In the genomic region with DNA sequence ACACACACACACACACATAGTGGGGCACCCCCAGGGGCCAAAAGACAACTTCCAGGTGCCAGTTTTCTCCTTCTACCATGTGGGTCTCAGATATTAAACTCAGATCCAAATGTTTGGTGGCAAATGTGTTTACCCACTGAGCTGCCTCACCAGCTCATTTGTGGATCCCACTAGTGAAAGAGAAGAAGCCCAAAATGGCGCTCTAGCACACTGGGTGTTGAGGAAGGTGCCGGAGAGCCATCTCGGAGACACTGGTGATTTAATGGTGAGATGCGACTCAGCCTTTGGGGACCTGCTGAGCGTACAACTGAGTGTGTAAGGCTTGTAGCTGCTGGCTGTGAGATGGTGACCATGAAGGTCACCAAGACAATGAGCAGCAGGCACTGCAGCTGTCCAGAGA, we compare ENCODE assay signal across 38 mouse cellular contexts. TPM values are rescaled to one million over a fixed set of nuclear protein-coding genes. Genes with fewer than 3 reads are reported as not detected.
"Had no signal": no experiment of that assay in that cellular context is flagged by ENCODE, and none has a peak within 500 bp of the region (broad histone marks: within the 10 kb centered on the region; RNA-seq: fewer than 3 reads in every experiment).

No protein-coding gene starts in this region.

- H3K4me1 ChIP-seq: embryonic facial prominence, embryonic 10.5 days; embryonic facial prominence, embryonic 12.5 days; embryonic facial prominence, embryonic 13.5 days; embryonic facial prominence, embryonic 15.5 days; forebrain, embryonic 10.5 days; forebrain, embryonic 12.5 days; forebrain, embryonic 13.5 days; forebrain, embryonic 15.5 days had no signal

- H3K4me3 ChIP-seq: embryonic facial prominence, embryonic 10.5 days; embryonic facial prominence, embryonic 12.5 days; embryonic facial prominence, embryonic 13.5 days; embryonic facial prominence, embryonic 15.5 days; erythroblast, embryonic 14.5 days; forebrain, embryonic 10.5 days; forebrain, embryonic 12.5 days; forebrain, embryonic 13.5 days; forebrain, embryonic 15.5 days; gastrocnemius, adult 2 months; heart, adult 2 months had no signal

- H3K9ac ChIP-seq: embryonic facial prominence, embryonic 12.5 days; embryonic facial prominence, embryonic 13.5 days; embryonic facial prominence, embryonic 15.5 days; forebrain, embryonic 12.5 days; forebrain, embryonic 13.5 days; forebrain, embryonic 15.5 days; forebrain, postnatal 0 days had no signal

- DNase-seq: cerebellum, adult 2 months; cerebellum, adult 8-10 months; cerebellum, adult 9-10 months; cerebellum, adult 9-11 months; cerebellum, postnatal 10 days; cerebellum, postnatal 14 days; cerebellum, postnatal 25 days; cerebellum, postnatal 36 days; embryo, embryonic 11 days; forebrain, postnatal 0 days; gastrocnemius, adult 2 months; gastrocnemius, postnatal 10 days; gastrocnemius, postnatal 14 days; gastrocnemius, postnatal 25 days; gastrocnemius, postnatal 36 days; heart, adult 18-20 months; heart, adult 2 months had no signal

- H3K4me2 ChIP-seq: embryonic facial prominence, embryonic 12.5 days; embryonic facial prominence, embryonic 13.5 days; embryonic facial prominence, embryonic 15.5 days; forebrain, embryonic 12.5 days; forebrain, embryonic 13.5 days; forebrain, embryonic 15.5 days had no signal

- H3K9me3 ChIP-seq: embryonic facial prominence, embryonic 10.5 days; embryonic facial prominence, embryonic 12.5 days; embryonic facial prominence, embryonic 13.5 days; embryonic facial prominence, embryonic 15.5 days; forebrain, embryonic 10.5 days; forebrain, embryonic 12.5 days; forebrain, embryonic 13.5 days; forebrain, embryonic 15.5 days had no signal

- H3K36me3 ChIP-seq: embryonic facial prominence, embryonic 10.5 days; embryonic facial prominence, embryonic 12.5 days; embryonic facial prominence, embryonic 13.5 days; embryonic facial prominence, embryonic 15.5 days; forebrain, embryonic 10.5 days; forebrain, embryonic 12.5 days; forebrain, embryonic 15.5 days had no signal

- ATAC-seq: forebrain, embryonic 13.5 days; forebrain, embryonic 14.5 days; forebrain, embryonic 15.5 days; forebrain, embryonic 16.5 days had no signal

- H3K27ac ChIP-seq: embryonic facial prominence, embryonic 10.5 days; embryonic facial prominence, embryonic 12.5 days; embryonic facial prominence, embryonic 13.5 days; embryonic facial prominence, embryonic 15.5 days; forebrain, embryonic 10.5 days; forebrain, embryonic 12.5 days; forebrain, embryonic 13.5 days; forebrain, embryonic 15.5 days; gastrocnemius, adult 2 months; heart, adult 2 months had no signal

- H3K27me3 ChIP-seq: embryonic facial prominence, embryonic 12.5 days; embryonic facial prominence, embryonic 13.5 days; embryonic facial prominence, embryonic 15.5 days; forebrain, embryonic 12.5 days; forebrain, embryonic 13.5 days; forebrain, embryonic 15.5 days had no signal

RNA-seq across cellular contexts. Expression of a gene that starts 19.3 kb away (rescaled TPM):
- total RNA-seq: common myeloid progenitor, adult 5-6 weeks; forebrain, postnatal 0 days; gastrocnemius, adult 18-20 months; gastrocnemius, adult 2 months; gastrocnemius, adult 8-10 months; gastrocnemius, postnatal 10 days; gastrocnemius, postnatal 14 days; gastrocnemius, postnatal 25 days; gastrocnemius, postnatal 36 days; gastrocnemius, postnatal 4 days; granulocyte monocyte progenitor cell, adult 5-6 weeks; heart, adult 18-20 months; heart, adult 2 months had no signal
- polyA plus RNA-seq: embryonic facial prominence, embryonic 10.5 days; embryonic facial prominence, embryonic 11.5 days; embryonic facial prominence, embryonic 12.5 days; erythroblast, embryonic 14.5 days; forebrain, embryonic 10.5 days; forebrain, embryonic 11.5 days; forebrain, embryonic 12.5 days; forebrain, embryonic 13.5 days; forebrain, embryonic 14.5 days; forebrain, embryonic 15.5 days; forebrain, embryonic 16.5 days; forebrain, postnatal 0 days; heart, adult 2 months had no signal

RNA-seq across cellular contexts. Expression of a gene that starts 29.0 kb away (rescaled TPM):
- total RNA-seq: common myeloid progenitor, adult 5-6 weeks; forebrain, postnatal 0 days; gastrocnemius, adult 2 months; gastrocnemius, postnatal 14 days; gastrocnemius, postnatal 25 days; gastrocnemius, postnatal 36 days; granulocyte monocyte progenitor cell, adult 5-6 weeks; heart, adult 18-20 months; heart, adult 2 months had no signal
- polyA plus RNA-seq: cerebellum, adult 2 months; cortical plate, adult 2 months; embryonic facial prominence, embryonic 10.5 days; embryonic facial prominence, embryonic 11.5 days; embryonic facial prominence, embryonic 12.5 days; embryonic facial prominence, embryonic 13.5 days; embryonic facial prominence, embryonic 14.5 days; embryonic facial prominence, embryonic 15.5 days; erythroblast, embryonic 14.5 days; forebrain, embryonic 10.5 days; forebrain, embryonic 11.5 days; forebrain, embryonic 12.5 days; forebrain, embryonic 13.5 days; forebrain, embryonic 14.5 days; forebrain, embryonic 15.5 days; forebrain, embryonic 16.5 days; forebrain, postnatal 0 days; frontal cortex, adult 2 months; heart, adult 2 months had no signal

RNA-seq across cellular contexts. Expression of a gene that starts 51.4 kb away (rescaled TPM):
- total RNA-seq: common myeloid progenitor, adult 5-6 weeks; forebrain, postnatal 0 days; gastrocnemius, adult 18-20 months; gastrocnemius, adult 2 months; gastrocnemius, adult 8-10 months; gastrocnemius, postnatal 10 days; gastrocnemius, postnatal 14 days; gastrocnemius, postnatal 25 days; gastrocnemius, postnatal 36 days; gastrocnemius, postnatal 4 days; granulocyte monocyte progenitor cell, adult 5-6 weeks; heart, adult 18-20 months; heart, adult 2 months had no signal
- polyA plus RNA-seq: cerebellum, adult 2 months; cortical plate, adult 2 months; embryonic facial prominence, embryonic 10.5 days; embryonic facial prominence, embryonic 11.5 days; embryonic facial prominence, embryonic 12.5 days; embryonic facial prominence, embryonic 13.5 days; embryonic facial prominence, embryonic 14.5 days; embryonic facial prominence, embryonic 15.5 days; erythroblast, embryonic 14.5 days; forebrain, embryonic 10.5 days; forebrain, embryonic 11.5 days; forebrain, embryonic 12.5 days; forebrain, embryonic 13.5 days; forebrain, embryonic 14.5 days; forebrain, embryonic 15.5 days; forebrain, embryonic 16.5 days; forebrain, postnatal 0 days; frontal cortex, adult 2 months; heart, adult 2 months had no signal
